Mouse (Mus musculus) adipocyte (in vitro differentiated cells): ENCODE results near the gene BC037034.
"Not testable (repeated sequence)": the region's sequence is repeated elsewhere in the genome, so short reads cannot be mapped to it uniquely, and the experiment has no call there.

Experiments
- DNase-seq: peaks from one replicate; pipeline ENCODE4 v3.0.0-alpha.2; 2016; ENCODE audit warnings: low spot score

Gene BC037034

DNA sequence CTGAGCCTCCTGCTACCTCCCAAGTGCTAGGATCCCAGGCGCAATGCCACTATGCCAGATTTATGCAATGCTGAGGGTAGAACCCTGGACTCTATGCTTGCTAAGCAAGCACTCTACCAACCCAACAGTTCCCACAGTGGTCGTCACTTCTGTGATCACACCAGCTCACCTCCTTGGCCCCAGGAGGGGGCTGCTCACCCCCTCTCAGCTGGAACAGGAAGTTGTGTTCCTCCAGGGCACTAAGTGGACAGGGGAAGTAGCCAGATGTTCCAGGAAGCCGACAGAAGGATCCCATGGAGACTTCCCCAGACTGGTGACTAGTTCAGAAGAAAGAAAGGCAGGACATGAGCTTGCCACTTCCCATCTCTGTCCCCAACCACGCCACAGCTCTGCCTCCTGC lies 1.8 kb downstream of the BC037034 start:
- no peak for DNase-seq

DNA sequence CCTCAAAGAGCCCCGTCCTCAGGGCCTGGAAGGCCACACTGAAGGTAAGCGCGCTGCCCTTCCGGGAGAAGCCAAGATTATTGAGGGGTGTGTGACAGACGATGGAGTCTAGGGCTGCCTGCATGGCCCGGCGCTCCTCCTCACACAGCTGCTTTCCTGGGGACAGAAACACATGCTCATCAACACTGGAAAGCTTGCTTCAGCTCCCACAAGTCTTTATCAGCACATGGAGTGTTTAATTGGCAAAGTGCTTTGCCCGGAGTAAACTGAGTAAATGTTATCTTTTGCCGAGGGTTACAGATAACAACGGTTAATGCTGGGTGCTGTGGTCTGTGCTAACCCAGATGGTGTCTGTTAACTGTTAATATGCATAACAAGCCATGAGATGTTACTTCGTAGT lies 3.0 kb downstream of the BC037034 start:
- DNase-seq, result no peak

DNA sequence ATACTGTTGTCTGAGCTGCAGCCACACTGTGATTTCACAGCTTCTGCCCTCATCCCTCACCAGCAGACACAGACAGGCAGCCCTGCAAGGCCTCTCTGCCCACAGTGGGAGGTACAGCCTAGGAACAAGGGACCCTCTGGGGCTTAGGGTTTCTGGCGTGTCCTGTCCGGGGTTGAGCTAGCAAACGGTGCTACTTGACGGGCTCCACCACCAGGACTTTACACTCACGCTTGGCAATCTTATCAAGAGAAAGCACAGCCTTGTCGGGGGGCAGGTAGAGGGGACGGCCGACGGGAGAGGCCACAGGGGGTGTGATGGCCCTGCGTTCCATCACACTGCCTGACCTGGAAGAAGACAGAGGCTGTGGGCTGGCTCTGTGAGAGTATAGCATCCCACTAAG lies 3.8 kb downstream of the BC037034 start:
- no peak for DNase-seq

DNA sequence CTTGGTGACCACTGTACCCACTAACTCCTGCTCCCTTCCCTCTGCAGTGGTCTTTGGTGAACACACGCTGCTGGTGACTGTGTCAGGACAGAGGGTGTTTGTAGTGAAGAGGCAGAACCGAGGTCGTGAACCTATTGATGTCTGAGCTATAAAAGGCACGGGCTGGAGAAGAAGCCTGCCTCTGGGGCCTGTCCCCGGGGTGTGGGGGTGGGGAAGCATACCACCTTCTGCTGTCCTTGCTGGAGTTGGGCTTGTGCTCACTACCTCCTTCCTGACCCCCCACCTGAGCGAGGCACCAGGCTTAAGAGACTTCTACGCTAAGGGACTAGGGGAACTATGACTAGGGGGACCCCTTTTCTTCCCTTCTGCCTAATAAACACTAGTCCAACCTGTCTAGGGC lies 4.8 kb downstream of the BC037034 start:
- no peak for DNase-seq

DNA sequence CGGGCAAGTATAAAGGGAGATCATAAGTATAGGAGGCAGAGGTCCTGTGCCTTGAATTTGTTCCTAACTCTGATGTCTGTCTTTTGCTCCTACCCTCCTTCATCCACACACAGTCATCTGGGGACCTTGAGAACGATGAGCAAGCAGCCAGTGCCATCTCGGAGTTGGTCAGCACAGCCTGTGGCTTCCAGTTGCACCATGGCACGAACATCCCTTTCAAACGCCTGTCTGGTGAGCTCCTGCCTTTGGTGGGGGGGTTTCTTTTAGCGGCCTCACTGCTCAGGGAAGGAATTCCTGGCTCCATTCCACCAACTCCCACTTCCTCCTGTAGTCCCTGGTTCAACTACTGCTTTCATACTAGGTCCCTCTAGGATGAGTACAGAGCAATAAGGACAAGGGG lies 5.3 kb downstream of the BC037034 start:
- no peak for DNase-seq

DNA sequence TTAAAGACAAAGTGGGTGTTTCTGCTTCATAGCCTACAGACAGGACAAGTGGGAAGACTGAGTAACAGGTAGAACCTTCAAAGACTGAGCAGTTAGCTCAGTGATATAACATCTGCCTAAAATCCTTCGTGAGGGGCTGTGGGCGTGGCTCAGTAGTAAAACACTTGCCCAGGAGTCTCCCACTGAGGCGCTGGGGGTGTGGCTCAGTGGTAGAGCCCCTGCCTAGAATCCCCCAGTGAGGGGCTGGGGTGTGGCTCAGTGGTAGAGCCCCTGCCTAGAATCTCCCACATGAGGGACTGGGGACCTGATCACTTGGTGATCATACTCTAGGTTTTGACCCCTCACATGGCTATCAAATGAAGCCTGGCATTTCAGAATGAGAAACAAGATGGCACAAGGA lies 5.8 kb downstream of the BC037034 start:
- no peak for DNase-seq

DNA sequence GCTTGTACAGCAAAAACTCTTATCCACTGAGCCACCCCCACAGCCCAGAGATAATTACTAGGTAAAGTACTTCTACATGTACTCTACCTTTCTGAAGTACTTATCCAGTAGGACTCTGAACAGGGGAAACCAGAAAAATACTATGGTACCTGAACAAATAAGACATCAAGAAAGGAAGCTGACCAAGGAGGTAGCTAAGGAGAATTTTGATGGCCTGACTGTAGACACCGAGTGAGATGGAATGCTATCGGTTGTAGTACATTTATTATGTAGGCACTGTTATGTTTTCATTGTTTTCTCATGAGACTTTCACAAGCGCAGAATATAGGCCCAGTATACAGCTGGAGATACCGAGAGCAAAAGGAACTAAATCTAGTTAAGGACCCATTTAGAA lies 6.3 kb downstream of the BC037034 start:
- no peak for DNase-seq

DNA sequence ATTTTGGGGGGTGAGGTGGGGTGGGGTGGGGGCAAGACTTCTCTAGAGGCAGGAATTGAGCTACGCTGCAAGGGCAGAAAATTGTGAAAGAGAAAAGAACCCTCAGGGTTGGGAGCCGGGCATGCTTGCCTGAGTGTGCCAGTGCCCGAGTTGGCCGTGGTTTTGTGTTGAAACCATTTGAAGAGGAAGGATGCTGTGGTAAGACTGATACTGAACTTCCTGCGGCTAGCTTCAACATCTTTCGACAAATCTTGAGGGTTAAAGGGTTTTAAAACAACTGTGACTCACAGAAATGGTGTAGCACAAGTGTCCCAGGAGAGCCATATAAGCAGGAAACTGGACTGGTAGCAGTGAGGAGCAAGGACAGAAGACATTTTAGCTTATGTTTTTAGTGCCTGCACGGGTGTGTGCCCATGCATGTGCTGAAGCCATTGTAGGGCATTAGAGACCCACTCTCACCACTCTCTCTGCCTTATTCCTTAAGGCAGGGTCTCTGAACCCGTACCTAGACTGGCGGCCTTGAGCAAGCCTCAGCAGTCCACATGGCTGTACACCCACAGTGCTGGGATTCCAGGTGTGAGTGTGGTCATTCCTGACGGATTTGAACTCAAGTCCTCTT lies 6.8 kb downstream of the BC037034 start:
- no peak for DNase-seq

DNA sequence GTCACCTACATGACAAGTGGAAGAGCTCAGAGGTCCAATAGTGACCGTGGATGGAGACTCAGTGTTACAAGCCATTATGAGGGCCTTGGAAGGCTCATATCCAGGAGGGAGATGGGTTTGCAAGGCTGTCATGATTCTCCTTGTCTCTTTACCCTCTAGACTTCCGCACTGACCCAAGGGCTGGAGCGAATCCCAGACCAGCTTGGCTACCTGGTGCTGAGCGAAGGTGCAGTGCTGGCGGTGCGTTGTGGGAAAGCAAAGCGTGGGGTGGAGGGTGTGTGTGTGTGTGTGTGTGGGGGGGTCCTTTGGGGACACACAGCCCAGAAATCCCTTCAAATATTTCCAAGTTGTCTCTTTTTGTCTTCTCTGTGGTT lies 7.8 kb downstream of the BC037034 start:
- no peak for DNase-seq

DNA sequence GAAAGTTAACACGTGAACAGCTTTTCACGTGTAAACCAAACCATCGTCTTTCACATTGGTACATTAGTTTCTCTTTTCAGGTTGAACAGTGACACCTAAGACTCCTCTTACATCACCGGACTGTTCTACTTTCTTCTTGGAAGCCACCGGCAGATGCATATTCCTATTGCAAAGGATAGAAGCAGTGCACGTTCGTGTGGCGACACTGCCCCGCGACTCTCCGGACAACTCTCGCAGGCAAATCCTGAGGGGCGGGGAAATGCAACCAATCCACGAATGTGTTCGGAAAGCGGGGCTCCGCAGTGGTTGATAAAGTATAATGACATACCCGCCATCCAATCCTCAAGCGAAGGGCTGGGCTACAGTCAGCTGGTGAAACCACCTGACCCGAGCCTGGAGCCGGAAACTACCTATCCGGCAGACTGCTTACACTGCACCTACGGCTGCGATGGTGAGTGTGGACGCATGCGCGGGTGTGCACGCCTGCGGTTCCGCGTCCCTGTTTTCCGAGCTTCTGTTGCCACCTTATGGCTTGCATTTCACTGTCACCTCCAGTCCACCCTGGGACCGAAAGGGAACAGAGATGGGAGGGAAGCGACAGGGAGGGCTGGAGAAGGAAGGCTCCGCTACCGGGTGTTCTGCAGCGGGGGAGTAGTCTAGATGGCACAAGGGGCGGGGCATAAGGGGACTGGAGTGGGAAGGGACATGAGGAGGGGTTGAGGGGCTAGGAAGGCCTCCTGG lies 8.3 kb downstream of the BC037034 start, which contains the start of gene Lamtor4:
Lamtor4 (plus strand) TSS at position 130 of the 741 bp plus-strand sequence.
- DNase-seq, result peak; percentile 99

DNA sequence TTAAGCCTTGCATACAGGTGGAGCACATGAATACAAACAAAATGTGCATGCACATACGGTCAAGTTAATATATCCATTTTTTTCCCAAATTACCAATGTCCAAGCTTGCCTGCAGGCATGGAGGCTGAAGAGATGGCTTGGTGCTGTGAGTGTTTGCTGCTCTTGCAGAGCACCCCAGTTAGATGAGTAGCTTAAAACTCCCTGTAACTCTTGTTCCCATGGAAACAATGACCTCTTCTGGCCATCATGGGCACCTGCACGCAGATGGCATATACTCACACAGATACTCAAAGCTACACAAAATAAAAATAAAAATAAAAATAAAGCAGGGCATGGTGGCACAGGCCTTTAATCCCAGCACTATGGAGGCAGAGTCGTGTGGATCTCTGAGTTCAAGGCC lies 10.8 kb downstream of the BC037034 start:
- DNase-seq, result no peak

DNA sequence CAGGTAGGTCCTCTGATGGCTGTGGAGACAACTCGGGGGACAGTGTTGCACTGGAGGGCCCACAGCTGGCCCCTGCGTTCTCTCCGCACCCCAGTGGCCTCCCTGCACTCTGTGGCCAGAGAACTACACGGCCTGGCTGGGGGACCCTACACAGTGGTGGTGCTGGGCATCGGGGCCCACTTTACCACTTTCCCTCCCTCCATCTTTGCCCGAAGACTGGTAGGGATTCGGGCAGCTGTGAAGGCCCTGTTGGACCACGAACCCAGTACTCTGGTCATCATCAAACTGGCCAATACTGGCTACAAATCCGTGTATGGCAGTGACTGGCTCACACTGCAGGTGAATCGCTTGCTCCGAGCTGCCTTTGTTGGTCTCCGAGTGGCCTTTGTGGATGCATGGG lies 12.7 kb downstream of the BC037034 start:
- DNase-seq, result no peak

DNA sequence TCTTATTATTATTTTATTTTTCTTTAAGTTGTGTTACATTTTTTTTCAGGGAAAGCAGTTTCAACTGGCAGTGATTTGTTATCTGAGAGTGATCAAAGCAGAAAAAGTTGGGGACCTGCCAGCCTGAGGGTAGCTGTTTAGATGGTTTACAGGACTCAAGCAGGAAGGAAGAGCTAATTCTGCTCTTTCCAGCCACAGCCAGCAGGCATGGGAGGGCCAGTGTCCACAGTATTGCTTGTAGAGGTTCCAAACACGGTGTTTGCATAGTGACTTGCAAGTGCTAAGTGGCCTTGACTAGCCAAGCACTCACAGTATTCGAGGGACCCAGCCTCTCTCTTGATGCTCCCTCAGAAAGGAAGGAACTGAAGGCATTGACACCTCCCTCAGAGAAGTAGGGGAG lies 22.3 kb downstream of the BC037034 start:
- DNase-seq, result no peak

DNA sequence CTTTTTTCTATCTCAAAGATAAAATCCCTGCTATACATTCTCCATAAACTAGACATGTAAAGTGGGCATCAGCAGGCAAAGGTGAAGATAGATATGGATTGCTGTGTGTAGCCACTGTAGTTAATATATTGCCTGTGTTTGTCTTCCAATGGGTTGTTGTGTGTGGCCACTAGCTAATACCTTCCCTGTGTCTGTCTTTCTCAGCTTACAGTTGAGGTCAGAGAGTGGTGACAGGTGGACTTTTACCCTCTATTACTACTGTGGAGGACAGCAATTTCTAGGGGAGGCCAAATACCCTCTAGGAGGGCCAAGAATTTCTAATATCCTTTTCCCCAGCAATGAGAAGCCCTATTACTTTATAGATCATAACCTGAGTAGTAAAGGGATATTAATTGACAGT lies 29.6 kb downstream of the BC037034 start:
- DNase-seq, result no peak

DNA sequence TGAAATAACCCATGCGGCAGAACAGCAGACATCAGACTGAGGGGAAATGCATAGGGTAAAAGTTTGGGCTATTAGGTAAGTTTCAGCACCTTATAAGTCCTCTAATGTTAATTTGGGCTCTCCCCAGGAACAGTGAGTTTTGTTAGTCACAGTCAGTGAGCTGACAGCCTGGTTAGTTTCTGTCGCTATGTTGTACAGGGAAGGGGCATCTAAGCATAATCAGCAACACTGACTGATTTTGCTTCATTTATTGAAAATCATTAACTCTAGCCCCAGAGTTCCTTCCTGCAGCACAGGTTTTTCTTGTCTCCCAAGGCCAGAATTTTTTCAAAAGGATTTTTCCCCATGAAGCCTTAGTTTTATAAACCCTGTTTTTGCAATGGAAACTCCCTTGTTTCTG lies 30.1 kb downstream of the BC037034 start:
- DNase-seq, result no peak

DNA sequence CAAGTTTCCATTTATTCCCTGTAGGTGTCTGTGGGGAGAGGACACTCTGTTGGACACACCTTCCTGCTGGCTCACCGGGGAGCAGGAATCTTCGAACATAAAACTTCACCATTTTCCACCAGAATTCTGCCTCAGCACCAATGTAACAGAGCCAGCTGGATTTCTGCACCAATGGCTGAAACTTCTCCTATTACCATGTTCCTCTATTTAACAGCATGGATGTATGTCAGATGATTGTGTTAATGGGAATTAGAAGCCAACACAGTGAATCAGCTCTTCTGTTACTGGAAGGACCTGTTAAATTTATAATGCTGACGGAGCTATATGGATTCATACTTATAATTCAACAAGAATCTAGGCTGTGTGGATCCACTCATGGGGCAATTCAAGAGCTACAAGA lies 34.3 kb downstream of the BC037034 start:
- DNase-seq, result no peak

DNA sequence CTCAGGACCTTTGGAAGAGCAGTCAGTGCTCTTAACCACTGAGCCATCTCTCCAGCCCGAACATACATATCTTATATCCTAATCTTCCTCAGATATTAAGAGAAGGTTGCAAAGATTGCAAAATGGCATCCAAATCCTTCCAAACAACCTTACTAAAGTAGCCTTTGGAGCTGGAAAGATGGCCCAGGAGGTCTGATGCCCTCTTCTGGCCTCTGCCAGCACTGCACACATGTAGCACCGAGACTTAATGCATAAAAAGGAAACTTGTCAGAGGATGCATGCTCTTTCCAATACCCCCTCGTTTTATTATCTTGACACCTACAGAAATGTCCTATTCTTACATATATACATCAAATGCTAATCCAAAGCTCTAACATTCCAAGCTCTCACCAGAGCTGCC lies 35.8 kb downstream of the BC037034 start:
- peak; percentile 69 for DNase-seq

DNA sequence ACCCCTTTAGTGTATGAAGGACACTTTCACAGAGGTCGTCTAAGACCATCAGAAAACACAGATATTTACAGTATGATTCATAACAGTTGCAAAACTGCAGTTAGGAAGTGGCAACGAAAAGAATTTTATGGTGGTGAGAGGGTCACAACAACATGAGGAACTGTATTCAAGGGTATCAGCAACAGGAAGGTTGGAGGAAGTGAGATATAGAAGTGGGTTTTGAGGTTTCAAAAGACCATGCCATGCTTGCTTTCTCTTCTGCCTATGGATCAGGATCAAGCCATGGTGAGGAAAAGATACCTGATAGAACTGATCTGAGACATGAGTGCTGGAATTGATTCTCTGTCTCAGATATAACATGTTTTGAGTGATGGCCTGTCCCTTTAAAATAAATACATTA lies 36.5 kb downstream of the BC037034 start:
- DNase-seq, result no peak

DNA sequence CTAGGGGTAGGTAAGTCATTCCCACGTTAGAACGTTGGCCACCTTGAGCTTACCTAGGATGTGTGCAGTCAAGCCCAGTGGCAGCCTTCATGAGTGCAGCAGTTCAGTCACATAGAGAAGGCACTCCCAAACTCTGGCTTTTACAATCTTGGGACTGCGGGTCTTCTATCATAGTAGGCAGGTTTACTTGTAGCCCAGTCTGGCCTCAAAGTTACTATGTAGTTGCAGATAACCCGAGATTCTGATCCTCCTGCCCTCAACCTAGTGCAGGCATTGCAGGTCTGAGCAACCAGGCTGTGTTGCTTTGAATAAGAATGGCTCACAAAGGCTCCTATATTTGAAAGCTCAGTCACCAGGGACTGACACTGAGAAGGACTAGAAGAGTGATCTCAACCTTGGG lies 37.3 kb downstream of the BC037034 start:
- DNase-seq, result no peak

DNA sequence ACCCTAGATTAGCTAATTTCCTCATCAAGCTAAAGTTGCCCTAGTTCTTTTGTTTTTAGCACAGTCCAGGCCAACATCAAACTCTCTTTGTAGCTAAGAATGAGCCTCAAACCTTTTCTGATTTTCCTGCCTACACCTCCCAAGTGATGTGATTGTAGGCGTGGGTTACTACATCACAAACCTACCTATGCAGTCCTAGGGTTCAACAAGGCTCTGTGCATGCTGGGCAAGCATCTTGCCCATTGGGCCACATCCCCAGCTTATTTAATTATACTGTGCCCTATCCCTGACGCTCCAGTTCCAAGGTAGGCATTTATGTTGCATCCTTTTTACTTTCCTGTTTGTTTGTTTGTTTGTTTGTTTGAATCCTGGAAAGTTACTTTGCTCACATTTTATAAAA lies 38.1 kb downstream of the BC037034 start, which contains the start of gene Nxpe5:
Nxpe5 (plus strand) TSS at position 199 of the 400 bp plus-strand sequence.
- no peak for DNase-seq

DNA sequence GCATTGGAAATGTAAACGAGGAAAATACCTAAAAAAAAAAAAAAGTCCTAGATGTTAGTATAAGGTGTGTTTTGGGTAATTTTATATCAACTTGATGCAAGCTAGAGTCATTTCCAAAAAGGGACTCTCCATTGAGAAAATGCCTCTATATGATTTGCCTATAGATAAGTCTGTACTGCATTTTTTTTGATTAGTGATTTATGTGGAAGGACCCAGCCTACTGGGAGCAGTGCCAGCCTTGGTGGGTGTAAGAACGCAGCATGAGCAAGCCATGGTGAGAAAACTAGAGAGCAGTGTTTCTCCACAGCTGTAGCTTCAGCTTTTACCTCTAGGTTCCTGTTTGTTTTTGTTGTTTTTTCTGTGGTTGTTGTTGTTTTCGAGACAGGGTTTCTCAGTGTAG lies 40.5 kb downstream of the BC037034 start:
- DNase-seq, result peak; percentile 58

DNA sequence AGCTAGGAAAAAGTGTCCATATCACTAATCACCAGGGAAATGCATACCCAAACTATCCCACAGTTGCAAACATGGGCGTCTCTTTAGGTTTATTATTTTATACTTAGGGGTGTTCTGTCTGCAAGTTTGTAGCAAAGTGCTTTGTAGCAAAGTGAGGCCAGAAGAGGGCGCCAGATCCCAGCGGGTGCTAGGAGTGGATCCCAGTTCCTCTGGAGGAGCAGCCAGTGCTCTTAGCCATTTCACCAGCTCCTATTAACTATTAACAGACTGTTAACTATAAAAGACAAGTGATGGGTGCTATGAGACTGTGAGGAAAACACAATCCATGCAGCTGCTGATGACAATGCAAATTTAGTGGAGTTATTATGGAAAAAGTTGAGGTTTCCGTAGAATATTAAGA lies 41.7 kb downstream of the BC037034 start:
- peak; percentile 98 for DNase-seq

DNA sequence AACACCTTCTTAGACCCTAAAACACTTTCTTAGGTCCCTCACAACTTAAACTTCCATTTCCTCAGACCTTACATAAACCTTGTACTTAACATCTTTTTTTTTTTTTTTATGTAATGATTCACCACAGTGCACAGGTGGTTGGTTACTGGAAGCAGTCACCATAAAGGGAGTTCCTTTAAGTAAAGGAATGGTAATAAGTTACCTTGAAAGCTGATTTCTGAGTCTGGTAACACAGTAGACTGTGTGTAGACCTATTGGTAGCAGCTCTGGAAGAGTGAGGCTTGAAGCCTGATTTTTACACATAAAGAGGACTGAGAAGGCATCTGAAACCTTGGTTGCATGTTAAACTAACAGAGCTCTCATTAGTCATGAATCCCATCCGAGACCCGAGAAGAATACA lies 44.0 kb downstream of the BC037034 start:
- DNase-seq, result no peak

DNA sequence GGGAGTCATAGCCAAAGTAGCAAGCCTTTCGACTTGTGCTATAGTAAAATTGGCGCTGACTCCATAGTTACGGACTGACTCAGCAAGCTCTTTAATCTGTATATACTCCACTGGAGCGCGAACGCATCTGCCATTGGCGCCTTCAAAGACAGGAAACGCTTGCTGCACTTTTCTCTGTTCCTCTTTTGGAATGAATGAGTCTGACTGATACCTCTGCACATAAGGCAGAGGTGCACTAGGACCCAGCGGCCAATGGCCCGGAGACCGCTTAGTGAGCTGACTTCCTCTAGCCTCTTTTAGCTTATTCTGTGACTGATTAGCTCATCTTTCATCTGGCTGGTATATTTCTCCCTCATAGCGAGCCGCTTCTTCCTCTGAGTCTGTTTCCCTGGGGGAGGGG lies 47.2 kb downstream of the BC037034 start:
- not testable (repeated sequence) for DNase-seq
